Mouse (Mus musculus) urinary bladder, adult 18-20 months (tissue): ENCODE data around the gene Hba-a1.
"Not testable (repeated sequence)": the region's sequence is repeated elsewhere in the genome, so short reads cannot be mapped to it uniquely, and the experiment has no call there.

Experiments
- DNase-seq, 2 experiments: peaks; one replicate each; pipeline ENCODE4 v3.0.0; 2022; ENCODE audit warnings: low spot score in 2 of 2, mixed read lengths in 2 of 2

Gene Hba-a1

DNA sequence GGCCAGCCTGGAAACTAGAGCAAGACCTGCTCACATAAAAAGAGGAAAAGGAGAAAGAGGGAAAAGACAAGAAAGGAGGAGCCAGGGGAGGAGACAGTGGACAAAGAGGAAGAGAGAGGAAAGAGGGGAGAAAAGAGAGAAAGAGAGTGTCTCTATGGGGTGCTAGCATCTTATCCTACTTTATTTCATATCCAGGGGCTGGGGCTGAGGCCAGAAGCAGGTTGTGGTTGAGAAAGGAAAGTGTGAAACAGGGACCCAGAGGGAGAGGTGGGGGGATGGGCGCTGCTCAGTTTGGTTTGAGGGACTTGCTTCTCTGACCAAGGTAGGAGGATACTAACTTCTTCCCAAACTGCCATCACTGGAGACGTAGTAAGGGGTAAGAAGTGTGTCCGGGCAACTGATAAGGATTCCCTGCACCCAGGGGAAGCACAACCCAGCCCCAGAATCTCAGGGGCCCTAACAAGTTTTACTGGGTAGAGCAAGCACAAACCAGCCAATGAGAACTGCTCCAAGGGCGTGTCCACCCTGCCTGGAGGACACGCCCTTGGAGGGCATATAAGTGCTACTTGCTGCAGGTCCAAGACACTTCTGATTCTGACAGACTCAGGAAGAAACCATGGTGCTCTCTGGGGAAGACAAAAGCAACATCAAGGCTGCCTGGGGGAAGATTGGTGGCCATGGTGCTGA lies at the start of gene Hba-a1:
TSS of gene Hba-a1 (plus strand) at position 421 of the 687 bp plus-strand sequence.
- DNase-seq = not testable (repeated sequence)

DNA sequence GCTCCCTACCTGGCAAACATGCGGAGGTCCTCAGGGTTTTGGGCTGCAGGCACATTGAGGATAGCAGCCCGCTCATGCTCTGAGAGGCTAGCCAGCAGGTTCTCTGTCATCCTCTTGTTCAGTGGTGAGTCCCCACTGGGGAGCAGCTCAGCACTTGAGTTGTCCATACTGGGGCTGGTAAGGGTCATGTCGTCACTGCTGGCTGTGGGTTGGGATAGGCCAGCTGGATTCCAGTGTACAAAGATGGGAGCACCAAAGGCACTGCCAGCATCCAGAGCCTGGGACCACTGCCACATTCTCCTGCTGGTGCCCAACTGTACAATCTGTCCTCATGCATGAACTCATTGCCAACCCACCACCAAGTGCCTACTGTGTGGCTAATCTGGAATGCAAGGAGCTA lies 49.4 kb upstream of the Hba-a1 start:
- no peak for DNase-seq

DNA sequence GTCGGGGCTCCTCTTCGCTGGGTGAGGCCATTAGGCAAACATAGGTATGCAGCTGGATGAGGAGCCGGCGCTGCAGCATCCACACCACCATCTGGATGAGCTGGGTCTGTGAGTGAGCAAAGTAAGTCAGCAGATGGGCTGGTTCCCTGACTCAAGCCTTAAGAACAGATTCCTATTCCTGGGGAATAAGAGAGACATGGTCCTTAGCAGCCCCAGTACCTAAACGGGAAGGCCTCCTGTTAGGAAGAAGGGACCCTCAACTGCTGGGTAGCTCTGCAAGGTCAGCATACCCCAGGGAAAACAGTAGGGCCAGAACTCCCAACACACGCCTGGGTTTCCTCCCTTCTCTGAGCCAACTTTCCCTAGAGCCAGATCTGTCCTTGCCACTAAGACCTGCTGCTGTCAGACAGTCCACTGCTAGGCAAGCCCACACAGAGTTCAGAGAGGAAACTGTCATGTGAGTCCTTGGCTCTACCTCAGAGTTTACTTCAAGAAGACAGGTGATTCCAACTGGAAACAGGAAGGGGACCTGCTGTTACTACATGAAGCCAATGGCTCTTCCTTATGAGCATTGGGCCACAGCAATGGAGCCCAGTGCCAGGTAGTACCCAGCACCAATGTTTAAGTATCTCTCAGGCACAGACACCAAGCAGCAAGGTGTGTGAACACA lies 48.4 kb upstream of the Hba-a1 start:
- no peak for DNase-seq

DNA sequence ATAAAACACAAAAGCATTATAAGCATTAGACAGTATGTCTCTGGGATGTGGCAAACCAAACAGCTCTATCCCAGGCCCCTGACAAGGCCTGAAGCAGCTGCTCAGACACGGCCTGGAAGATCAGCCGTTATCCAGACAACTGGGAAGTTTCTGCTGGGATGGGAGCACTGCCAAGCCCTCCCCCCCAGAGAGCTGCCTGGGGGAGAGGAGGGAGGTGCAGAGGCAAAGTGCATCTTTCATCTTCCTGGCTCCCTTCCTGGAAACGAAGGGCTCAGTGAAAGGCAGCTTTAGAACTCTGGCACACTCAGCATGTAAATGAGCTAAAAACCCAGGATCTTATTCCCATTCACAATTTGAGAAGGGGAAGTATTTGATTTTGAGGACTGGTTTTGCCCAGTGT lies 47.7 kb upstream of the Hba-a1 start:
- peak in 1 of 2 experiments; percentile 40 for DNase-seq

DNA sequence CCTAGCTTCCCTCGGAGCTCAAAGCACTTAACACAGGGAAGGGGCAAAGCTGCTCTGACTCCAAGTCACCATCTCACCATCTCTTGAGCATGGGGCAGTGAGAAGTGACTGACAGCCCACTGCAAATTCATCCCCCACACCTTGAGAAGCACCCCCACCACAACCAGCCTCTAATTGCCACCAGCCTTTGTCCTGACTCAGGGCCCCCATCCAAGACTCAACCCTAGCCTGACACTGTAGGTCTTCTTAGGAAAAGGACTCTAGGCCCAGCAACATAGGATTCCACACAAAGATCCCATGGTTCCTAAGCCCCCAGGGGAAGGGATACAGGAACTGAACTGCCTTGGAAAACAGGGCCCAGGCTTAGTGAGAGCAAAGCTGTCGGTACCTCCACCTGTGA lies 47.2 kb upstream of the Hba-a1 start:
- no peak for DNase-seq

DNA sequence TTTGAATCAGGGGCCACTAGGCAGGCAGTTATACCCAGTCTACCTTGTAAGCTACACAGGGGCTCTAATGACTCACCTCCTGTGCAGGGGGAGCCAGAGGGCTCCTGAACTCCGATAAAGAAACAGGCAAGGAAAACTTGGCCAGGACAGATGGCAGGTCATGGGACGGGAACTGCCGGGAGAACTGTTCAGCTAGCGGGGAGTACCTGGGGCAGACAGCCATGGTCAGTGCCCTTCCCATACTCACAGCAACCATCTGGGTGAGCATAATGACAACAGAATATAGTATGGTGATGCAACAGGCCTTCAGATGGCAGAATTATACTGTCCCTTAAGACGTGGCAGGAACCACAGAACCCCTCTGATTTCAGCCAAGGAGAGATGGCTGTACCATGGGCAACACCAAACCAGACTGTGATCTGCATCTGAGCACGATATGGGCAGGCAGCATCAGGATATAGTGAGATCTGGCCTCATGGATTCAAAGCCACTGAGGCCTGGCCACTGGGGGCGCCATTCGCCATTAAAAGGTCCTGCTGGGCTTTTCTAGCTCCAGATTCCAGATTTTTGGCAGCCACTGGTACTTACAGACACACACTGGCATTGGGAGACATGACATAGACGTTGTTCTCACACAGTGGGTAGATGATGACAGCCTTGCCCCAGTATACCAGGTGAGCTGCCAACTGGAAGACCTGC lies 46.5 kb upstream of the Hba-a1 start:
- DNase-seq = no peak

DNA sequence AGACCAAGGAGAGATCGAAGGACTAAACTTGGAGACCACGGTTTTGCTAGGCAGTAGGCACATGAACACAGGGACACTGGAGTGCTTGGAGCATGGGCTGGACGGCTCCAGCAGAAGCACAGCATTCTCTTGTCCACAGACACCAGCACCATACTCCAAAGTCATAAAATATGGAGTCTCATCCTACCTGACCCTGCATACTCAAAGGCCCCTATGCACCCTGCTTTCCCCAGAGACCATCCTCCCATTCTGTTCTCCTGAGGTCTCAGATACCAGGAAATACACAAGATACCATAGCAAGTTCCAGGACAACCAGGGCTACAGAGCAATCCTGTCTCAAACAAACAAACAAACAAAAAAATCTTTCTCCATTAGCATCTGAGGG lies 45.9 kb upstream of the Hba-a1 start:
- DNase-seq = no peak

DNA sequence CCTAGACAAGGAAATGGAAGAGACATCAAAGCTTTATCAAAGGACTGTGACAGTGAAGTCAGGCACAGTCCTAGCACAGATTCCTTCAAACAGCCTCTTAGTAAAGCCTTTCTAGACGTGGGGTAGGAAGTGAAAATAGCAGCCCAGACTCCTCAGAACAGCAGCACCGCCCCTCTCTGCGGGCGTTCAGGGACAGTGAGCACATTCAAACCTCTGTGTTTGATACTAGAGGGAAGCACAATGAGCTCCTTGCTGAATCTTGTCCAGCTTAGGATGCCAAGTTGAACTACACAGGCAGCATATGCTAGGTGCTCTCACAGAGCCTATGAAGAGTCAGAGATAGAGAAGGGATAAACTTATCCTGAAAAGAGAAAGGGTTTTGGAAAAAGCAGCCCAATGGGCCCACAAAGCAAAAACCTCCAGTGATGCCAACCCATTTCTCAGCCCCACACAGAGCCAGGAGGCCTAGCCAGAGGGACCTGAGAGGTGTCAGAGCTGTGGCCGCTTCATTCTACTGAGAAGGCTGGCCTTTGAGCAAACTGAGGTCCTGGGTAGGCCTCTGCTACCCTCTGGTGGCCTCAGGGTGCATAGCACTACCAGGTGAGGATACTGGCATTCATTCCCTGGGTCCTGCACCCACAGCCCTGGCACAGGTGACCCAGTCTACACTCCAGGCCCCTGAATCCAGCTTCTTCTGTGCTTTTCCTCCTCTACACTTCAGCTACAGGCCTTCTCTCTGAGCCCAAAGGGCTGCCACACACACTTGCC lies 45.0 kb upstream of the Hba-a1 start:
- DNase-seq = peak; percentile 36 to 70

DNA sequence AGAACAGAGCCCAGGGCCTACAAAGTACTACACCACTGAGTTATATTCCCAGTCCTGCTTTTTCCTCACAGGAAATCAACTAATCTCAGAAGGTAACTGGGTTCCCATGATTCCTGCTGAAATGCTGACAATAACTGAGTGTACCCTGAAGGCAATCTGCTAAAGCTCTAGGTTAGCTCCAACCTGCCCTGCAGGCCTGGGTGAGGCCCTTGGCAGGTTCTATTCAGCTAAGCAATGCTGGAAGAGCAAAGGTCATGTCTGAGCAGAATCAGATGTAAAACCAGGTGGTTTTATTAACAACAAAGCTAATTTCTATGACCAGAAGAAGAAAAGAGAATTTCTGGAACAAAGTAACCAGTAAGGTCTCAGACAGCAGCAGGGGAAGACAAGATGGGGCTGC lies 41.9 kb upstream of the Hba-a1 start:
- no peak for DNase-seq

DNA sequence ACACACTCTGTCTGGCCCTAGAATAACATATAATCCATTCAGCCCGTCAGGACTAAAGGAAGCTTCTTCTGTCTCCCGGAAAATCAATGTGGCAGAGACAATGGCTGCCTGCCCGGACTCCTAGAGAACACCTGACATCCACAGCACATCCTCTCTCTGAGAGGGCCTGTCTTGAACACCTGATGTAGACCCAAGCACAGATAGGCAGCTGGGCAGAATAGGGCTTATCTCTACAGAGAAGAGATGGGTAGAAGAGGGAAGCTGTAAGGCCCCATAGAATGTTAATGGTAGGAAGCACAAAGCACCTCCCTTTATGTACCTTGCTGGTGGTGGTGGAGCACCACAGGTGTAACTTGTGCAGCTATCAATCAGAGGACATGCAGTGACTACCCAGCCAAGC lies 41.1 kb upstream of the Hba-a1 start:
- DNase-seq = no peak

DNA sequence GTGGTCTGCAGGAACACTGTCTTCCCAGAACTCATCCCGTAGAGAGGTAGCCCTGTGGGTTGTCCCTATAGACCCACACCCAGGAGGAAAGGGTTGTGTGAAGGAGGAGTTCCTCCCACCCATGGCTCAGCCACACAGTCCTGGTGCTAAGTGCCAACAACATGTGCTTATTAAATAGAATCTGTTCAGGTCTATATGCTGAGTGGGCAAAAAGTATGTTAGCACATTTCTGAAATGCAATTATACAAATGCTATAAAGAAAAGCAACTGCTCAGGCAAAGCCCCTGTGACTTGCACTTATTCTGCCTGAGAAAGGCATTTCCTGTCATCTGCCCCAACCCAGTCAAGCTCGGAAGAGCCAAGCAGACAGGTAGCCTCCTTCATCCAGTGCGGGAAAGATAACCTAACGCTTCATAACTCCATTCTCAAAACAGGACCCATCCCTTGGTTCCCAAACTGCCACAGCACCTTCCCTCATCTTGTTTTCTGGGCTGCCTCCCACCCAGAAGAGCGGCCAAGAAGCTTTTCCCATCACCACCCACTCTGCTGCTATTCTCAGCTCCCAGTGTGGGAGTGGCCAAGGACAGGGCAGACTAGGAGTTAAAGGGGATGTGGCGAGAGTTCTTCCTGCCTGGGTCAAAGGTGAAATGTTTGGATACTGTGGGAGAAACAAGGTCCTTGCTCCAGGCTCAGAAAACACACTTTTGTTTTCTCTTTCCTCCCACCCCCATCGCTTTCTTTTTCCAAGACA lies 39.9 kb upstream of the Hba-a1 start:
- no peak for DNase-seq

DNA sequence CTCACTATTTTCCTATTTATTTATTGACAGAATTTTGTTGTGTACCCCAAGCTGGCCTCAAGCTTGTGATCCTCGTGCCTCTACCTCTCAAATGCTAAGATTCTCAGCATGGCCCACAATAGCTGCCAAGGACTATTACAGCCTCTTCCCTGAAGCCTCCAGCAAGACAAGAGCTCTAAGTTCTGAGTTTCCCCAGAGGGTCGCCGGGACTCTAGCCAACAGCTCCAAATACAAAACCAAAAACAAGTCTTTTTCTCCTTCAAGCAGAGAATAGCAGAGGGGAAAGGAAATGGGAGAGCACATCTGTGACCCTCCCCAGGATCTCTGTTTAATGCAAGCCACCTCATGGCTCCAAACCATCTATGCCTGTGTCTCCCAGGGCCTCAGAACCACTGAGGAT lies 39.2 kb upstream of the Hba-a1 start:
- no peak for DNase-seq

DNA sequence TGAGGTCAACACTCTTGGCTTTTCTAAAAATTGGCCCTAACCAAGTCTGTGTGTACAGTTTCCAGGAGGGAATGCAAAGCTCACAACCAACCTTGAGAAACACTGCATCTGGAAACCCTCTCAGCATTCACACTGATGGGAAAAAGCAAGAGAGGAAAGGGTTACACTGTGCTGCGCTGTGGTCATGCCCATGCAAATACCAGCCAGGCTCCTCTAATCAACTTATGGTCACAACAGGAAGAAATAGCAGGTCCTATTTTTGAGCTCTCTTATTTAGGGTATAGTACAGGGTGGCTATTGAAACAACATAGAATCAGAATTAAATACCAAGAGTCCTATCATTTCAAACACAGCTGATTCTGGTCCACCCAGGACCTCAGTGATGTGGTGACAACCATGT lies 38.7 kb upstream of the Hba-a1 start:
- no peak for DNase-seq

DNA sequence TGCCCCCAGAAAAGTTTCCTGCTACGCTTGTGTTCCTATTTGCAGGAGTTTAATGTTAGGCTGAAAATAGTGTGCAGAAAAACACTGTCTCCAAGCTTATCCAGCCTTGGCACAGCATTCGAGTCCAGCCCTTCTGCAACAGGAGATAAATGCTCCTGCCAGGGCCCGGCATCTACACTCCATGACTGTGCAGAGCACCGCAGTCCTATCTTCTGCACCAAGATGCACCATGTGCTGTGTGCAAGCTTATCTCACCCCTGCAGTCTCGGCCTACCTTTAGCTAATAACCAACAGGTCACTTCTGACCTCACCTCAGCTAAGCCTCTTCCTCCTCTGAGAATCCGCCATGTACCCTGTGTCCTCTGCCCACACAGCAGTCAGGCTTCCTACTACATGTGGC lies 37.7 kb upstream of the Hba-a1 start:
- no peak for DNase-seq

DNA sequence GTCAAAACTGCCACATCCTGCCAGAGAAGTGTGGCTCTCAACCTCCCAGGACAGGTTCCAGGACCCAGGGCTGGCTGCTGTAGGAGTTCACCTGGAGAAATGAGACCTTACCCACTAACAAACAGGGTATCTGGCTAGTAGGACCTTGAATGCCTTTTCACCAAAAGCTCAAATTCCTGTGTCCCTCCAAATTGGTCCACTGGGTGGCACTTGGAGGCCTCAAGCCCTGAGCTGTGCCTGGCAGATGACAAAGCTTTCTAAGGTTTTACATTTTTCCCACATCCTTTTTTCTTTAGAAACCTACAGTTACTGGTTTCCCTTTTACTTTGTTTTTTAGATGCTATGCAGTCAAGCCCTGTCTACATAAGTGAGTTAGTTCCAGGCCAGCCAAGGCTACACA lies 36.2 kb upstream of the Hba-a1 start:
- DNase-seq = no peak

DNA sequence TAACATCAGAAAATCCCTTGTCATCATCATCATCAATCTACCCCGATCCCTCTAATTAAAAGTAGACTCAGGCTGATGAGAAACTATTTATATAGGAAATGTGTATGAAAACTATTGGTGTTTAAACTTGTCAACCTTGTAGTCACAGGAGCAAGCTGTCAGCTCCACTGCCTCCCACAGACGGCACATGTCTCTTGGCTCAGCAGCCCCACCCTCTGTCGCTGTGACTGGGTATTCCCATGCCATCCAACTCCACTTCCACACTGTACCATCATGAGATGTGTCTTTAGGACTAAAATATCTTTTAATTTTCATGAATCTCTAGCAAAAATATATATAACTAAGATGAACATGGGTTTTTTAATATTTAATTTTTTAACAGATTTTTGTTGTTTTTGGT lies 35.0 kb upstream of the Hba-a1 start:
- DNase-seq = no peak

DNA sequence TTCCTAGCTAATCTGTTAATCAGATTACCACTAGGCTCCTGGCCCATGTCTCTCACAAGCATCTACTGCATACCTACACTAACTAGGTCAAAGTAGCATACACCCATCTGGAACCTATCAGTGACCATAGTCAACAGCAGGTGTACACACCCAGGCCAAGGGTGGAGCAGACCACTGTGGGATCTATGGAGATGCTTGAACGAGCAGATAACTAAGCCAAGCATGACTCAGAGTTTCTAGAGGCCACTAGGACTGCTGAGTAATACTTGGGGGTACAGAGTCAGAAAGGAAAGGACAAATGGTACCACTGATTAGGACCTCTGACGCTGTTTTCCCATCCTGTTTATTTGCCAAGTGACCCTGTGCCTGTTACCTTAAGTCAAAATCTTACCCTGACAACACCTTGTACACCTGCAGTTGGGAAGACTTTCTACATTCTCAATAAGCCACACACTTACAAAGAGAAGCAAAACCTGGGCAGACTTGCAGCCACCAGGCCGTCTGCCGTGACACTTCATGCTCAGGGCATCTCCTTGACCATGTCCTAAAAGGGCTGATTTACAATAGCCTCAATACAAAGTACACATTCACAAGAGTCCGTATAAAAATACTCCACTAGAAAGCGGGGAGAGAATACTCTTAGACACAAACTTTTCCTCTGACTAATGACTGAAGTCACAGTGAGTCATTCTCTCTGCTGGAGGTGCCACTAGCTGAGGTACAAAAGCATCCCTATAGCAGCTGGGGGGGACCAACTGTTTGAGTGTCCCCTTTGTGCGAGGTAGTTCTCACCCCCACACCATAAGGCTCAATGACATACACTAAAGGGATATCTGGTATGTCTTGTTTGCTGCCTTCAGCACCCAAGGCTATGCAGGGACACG lies 32.2 kb upstream of the Hba-a1 start:
- DNase-seq = no peak

DNA sequence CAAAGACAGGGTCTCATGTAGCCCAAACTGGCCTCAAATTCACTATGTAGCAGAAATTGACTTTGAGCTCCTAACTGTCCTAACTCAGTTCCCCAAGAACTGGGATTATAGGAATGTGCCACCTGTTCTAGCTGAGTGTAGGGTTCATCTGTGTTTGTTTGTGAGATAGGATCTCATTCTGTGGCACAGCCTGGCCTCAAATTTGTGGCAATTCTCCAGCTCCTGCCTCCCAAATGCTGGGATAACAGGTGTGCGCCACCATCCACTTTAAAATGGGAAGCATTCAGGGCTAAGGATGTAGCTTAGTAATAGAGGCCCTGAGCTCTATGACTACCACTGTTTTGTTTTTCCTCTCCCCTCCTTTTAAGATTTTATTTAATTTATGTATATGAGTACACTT lies 30.2 kb upstream of the Hba-a1 start:
- DNase-seq = no peak

DNA sequence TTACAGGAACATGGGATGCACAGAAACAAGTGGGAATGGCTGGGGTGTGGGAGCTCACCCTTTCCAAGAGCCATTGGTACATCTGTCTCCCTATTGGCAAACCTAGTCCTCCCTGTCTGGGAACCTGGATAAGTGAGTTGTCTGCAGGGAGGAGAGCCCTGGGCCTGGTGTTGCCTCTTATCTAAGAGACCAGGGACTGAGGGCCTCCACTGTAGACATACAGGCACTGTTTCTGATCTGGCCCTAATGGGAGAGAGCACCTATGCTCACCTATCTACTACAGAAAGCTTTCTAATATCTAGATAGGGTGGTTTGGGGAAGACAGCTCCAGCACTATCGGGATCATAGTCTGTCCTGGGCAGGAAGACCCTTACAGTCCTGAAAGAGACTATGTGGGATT lies 27.2 kb upstream of the Hba-a1 start:
- DNase-seq = no peak

DNA sequence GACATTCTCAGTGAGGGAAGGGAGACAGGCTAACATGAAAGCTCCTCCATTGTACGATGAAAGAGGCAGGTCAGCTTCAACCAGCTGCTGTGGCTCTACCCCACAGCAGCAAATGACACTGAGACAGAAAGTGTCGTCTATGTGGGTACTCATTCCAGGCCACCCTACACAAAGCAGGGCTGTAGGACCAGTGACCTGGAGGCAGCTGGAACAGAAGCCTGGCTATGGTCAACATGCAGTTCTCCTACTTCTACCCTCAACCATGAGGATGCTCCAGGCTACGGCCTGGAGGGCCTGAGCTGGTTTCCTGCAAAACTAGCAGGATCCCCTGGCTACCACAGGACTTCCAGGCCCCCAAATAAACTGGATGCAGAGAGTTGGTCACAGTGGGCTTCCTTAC lies 26.7 kb upstream of the Hba-a1 start:
- DNase-seq = no peak
